Mouse (Mus musculus) limb, embryonic 12.5 days (tissue): ENCODE data around the gene Gm5108. TPM values are rescaled to one million over a fixed set of nuclear protein-coding genes. Genes with fewer than 3 reads are reported as not detected.

Experiments used
- polyA plus RNA-seq: library from polyadenylated mRNA; unstranded; fragments of >200 nt; fragmentation: Nextera tagmentation; extraction: Ambion mirVana; gene quantifications from 2 replicates; pipeline ENCODE4 v1.2.1, GENCODE M21; 2016

Gm5108 gene
- polyA plus RNA-seq, 1 experiment from 2014 or later: not detected

Other genes with a start within 250 kb of the Gm5108 start
- gene Atp8a1, start 94.2 kb upstream of the Gm5108 start, polyA plus RNA-seq: 7.0 and 7.2 TPM in 2 replicates
- gene Gm21905, start 4.8 kb downstream of the Gm5108 start, polyA plus RNA-seq: not detected in 2 replicates
- gene Grxcr1, start 90.2 kb downstream of the Gm5108 start, polyA plus RNA-seq: not detected in 2 replicates